Mouse (Mus musculus): ENCODE measurements around the gene Nox4. TPM values are rescaled to one million over a fixed set of nuclear protein-coding genes. Genes with fewer than 3 reads are reported as not detected.
"Not testable (repeated sequence)": the region's sequence is repeated elsewhere in the genome, so short reads cannot be mapped to it uniquely, and the experiment has no call there.

Nox4 gene
- total RNA-seq, 2 experiments from 2014 or later, result 1.9 TPM

DNA sequence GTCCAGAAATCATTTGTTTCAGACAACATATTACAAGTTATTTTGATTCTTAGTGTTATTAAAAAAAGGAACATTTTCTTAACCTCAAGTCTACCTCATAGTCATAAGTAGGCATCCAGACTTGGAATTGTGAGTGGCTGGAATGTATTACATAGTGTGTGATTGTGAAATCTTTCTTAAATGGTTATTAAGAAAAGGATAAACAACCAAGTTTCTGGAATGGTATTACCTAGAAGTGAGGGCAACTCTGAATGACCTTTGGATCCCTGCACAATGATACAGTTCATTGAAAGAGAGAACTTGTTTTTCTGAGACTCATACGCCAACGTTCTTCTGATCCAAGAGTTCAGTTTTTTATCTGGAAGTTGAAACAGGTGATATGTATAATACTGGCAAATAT, 125.4 kb downstream of the Nox4 start:
- DNase-seq (ENCODE audit: low spot score), result no peak

DNA sequence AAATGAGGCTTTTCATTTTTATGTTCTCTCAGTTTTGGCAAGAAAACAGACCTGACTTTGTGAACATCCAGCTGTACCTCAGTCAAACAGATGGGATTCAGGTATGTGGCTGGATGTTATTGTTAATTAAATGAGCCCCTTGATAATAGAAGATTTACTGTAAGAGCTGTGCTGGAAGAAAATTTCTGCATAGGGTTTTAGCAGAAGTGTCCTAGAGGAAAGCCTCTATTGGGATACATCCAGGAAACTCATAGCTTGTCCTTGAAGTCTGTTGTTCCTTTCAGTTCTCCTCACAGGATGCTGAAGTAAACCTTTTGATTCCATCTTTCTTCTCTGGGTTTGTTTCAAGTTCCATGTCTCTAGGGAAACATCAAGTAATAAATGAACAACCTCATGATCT, 128.4 kb downstream of the Nox4 start:
- DNase-seq (ENCODE audit: low spot score), result no peak

GRCm38 (mm10) chr7:87374935-87375334, 129.0 kb downstream of the Nox4 start:
- no peak for DNase-seq (ENCODE audit: low spot score)

GRCm38 (mm10) chr7:87397023-87397422, 151.1 kb downstream of the Nox4 start:
- no peak for DNase-seq (ENCODE audit: low spot score)

GRCm38 (mm10) chr7:87411373-87411772, 165.5 kb downstream of the Nox4 start:
- not testable (repeated sequence) for DNase-seq (ENCODE audit: low spot score)

- DNase-seq (ENCODE audit: low spot score), result no peak
Observed at GRCm38 (mm10) chr7:87413271-87413670, 167.4 kb downstream of the Nox4 start.

Other genes starting within 250 kb of the Nox4 start
- not detected for gene Vmn2r79, start 250.0 kb upstream of the Nox4 start, total RNA-seq (2021)
- not detected for gene Tyr, start 247.4 kb downstream of the Nox4 start, total RNA-seq (2021)

All from gastrocnemius, adult 18-20 months (tissue).